Mouse (Mus musculus) CH12.LX (cell line): ENCODE measurements at regions not wholly inside any gene's neighbourhood (a gene's known extent, or its start where the extent isn't known, plus 50 kb on each side); places are given as distances from the start of the nearest gene placed in this dataset.

Source experiments
- CTCF ChIP-seq, 2 experiments: IDR thresholded peaks in 1 of 2; conservative IDR thresholded peaks in 1 of 2; 2 replicates each; pipeline ENCODE4 v1.5.1; 2011 to 2012; ENCODE audit warnings: low read depth in 2 of 2, low read length in 2 of 2, improper control_type of control experiment in 1 of 2, inconsistent platforms in 1 of 2, mild to moderate bottlenecking in 1 of 2, moderate library complexity in 1 of 2
- JUN ChIP-seq: IDR thresholded peaks from 2 replicates; pipeline ENCODE4 v1.6.1; 2011; ENCODE audit warnings: low read depth, mild to moderate bottlenecking, low read length, improper control_type of control experiment, moderate library complexity; ENCODE audit not compliant: insufficient read depth
- MAFK ChIP-seq: IDR thresholded peaks from 2 replicates; pipeline ENCODE4 v1.6.1; 2011; ENCODE audit warnings: low read length, improper control_type of control experiment; ENCODE audit not compliant: insufficient replicate concordance

- TF ChIP-seq CTCF (conservative IDR thresholded peaks at IDR 0.05 in 1 of 2, IDR thresholded peaks at IDR 0.05 in 1 of 2; ENCODE audit: low read depth in 2 of 2, low read length in 2 of 2) (no peak), MAFK (no peak), JUN (no peak)
Observed at GRCm38 (mm10) chr1:61313196-61313595, 325.4 kb upstream of the Pard3b start.
